Mouse (Mus musculus): ENCODE data around the gene Olfr1000. TPM values are rescaled to one million over a fixed set of nuclear protein-coding genes. Genes with fewer than 3 reads are reported as not detected.
"Not testable (repeated sequence)": the region's sequence is repeated elsewhere in the genome, so short reads cannot be mapped to it uniquely, and the experiment has no call there.

Olfr1000 gene
- not detected in 2 replicates for polyA plus RNA-seq (2015; fragmentation: Nextera tagmentation; extraction: Ambion mirVana)

- no peaks in the 10 kb centered on the region for H3K27me3 ChIP-seq
- H3K36me3 ChIP-seq: no peaks in the 10 kb centered on the region
- no peak within 1 kb of the TSS for H3K27ac ChIP-seq (replicated peaks)
- 72% methylated on average over 1 of the region's 1 CpGs for WGBS
- no peak within 1 kb of the TSS for H3K9ac ChIP-seq
- no peak within 1 kb of the TSS for H3K4me3 ChIP-seq
- H3K4me1 ChIP-seq (replicated peaks): no peaks in the 10 kb centered on the region
- H3K4me2 ChIP-seq: no peak within 1 kb of the TSS
- H3K9me3 ChIP-seq: no peaks in the 10 kb centered on the region
- ATAC-seq (ENCODE audit: low read depth): no peak
These were observed at the start of gene Olfr1000 for GRCm38 (mm10) chr2:85611803-85612202. Olfr1000 (minus strand) TSS chr2:85611903.

GRCm38 (mm10) chr2:85650604-85651003 lies 38.9 kb upstream of the Olfr1000 start, which contains the start of gene Olfr1002:
Olfr1002 (minus strand) TSS chr2:85650704.
- Histone ChIP-seq H3K9ac (no peak within 1 kb of the TSS), H3K36me3 (no peaks in the 10 kb centered on the region), H3K9me3 (no peaks in the 10 kb centered on the region), H3K4me3 (no peak within 1 kb of the TSS), H3K27me3 (no peaks in the 10 kb centered on the region), H3K4me2 (no peak within 1 kb of the TSS), H3K4me1 (replicated peaks) (no peaks in the 10 kb centered on the region), H3K27ac (replicated peaks) (no peak within 1 kb of the TSS)
- no peak for ATAC-seq (ENCODE audit: low read depth)
- WGBS: 93% methylated on average over 1 of the region's 1 CpGs

- H3K4me3 ChIP-seq; H3K4me1 ChIP-seq (replicated peaks); H3K9ac ChIP-seq; H3K36me3 ChIP-seq; H3K9me3 ChIP-seq; H3K27me3 ChIP-seq; H3K27ac ChIP-seq (replicated peaks); H3K4me2 ChIP-seq; ATAC-seq (ENCODE audit: low read depth): not testable (repeated sequence)
- WGBS: 89% methylated on average over 2 of the region's 2 CpGs
These were observed 23.1 kb downstream of the Olfr1000 start, which contains the start of gene Olfr998 for GRCm38 (mm10) chr2:85588648-85589047. Olfr998 (plus strand) TSS chr2:85588948.

- no peaks in the 10 kb centered on the region for H3K9me3 ChIP-seq
- H3K4me3 ChIP-seq: no peak within 1 kb of the TSS
- ATAC-seq (ENCODE audit: low read depth): no peak
- H3K4me2 ChIP-seq: no peak within 1 kb of the TSS
- no peaks in the 10 kb centered on the region for H3K36me3 ChIP-seq
- no peak within 1 kb of the TSS for H3K27ac ChIP-seq (replicated peaks)
- no peak within 1 kb of the TSS for H3K9ac ChIP-seq
- no peaks in the 10 kb centered on the region for H3K27me3 ChIP-seq
- H3K4me1 ChIP-seq (replicated peaks): no peaks in the 10 kb centered on the region
These were observed 32.8 kb downstream of the Olfr1000 start, which contains the start of gene Olfr996 for GRCm38 (mm10) chr2:85578915-85579314. Olfr996 (plus strand) TSS chr2:85579215.

GRCm38 (mm10) chr2:85561187-85561586 lies 50.5 kb downstream of the Olfr1000 start:
- Histone ChIP-seq H3K9ac (no peak overlapping the region), H3K4me2 (no peak overlapping the region), H3K4me3 (no peak overlapping the region), H3K27me3 (no peaks in the 10 kb centered on the region), H3K4me1 (replicated peaks) (no peaks in the 10 kb centered on the region), H3K27ac (replicated peaks) (no peak overlapping the region), H3K9me3 (no peaks in the 10 kb centered on the region), H3K36me3 (no peaks in the 10 kb centered on the region)
- ATAC-seq (ENCODE audit: low read depth): peak; percentile 65; the same call in 1 of the 2 replicates
- WGBS: 22% methylated on average over 4 of the region's 4 CpGs

GRCm38 (mm10) chr2:85560226-85560625 lies 51.5 kb downstream of the Olfr1000 start:
- no peaks in the 10 kb centered on the region for H3K4me1 ChIP-seq (replicated peaks)
- H3K36me3 ChIP-seq: no peaks in the 10 kb centered on the region
- ATAC-seq (ENCODE audit: low read depth): no peak
- no peaks in the 10 kb centered on the region for H3K27me3 ChIP-seq
- no peak overlapping the region for H3K27ac ChIP-seq (replicated peaks)
- 73% methylated on average over 4 of the region's 4 CpGs for WGBS
- H3K4me3 ChIP-seq: no peak overlapping the region
- H3K4me2 ChIP-seq: no peak overlapping the region
- H3K9ac ChIP-seq: no peak overlapping the region
- no peaks in the 10 kb centered on the region for H3K9me3 ChIP-seq

Other genes starting within 250 kb of the Olfr1000 start
- gene Olfr988, start 248.7 kb downstream of the Olfr1000 start, polyA plus RNA-seq (2015; fragmentation: Nextera tagmentation; extraction: Ambion mirVana): not detected in 2 replicates
- gene Olfr992, start 202.4 kb downstream of the Olfr1000 start, polyA plus RNA-seq (2015; fragmentation: Nextera tagmentation; extraction: Ambion mirVana): not detected in 2 replicates
- not detected in 2 replicates for gene Olfr993, start 197.0 kb downstream of the Olfr1000 start, polyA plus RNA-seq (2015; fragmentation: Nextera tagmentation; extraction: Ambion mirVana)
- gene Olfr994, start 175.5 kb downstream of the Olfr1000 start, polyA plus RNA-seq (2015; fragmentation: Nextera tagmentation; extraction: Ambion mirVana): not detected in 2 replicates
- not detected in 2 replicates for gene Olfr995, start 168.3 kb downstream of the Olfr1000 start, polyA plus RNA-seq (2015; fragmentation: Nextera tagmentation; extraction: Ambion mirVana)
- gene 4833423E24Rik, start 92.9 kb downstream of the Olfr1000 start, polyA plus RNA-seq (2015; fragmentation: Nextera tagmentation; extraction: Ambion mirVana): not detected in 2 replicates
- not detected in 2 replicates for gene Olfr996, start 32.7 kb downstream of the Olfr1000 start, polyA plus RNA-seq (2015; fragmentation: Nextera tagmentation; extraction: Ambion mirVana)
- gene Olfr998, start 23.0 kb downstream of the Olfr1000 start, polyA plus RNA-seq (2015; fragmentation: Nextera tagmentation; extraction: Ambion mirVana): not detected in 2 replicates
- not detected in 2 replicates for gene Olfr1002, start 38.8 kb upstream of the Olfr1000 start, polyA plus RNA-seq (2015; fragmentation: Nextera tagmentation; extraction: Ambion mirVana)
- gene Olfr154, start 52.6 kb upstream of the Olfr1000 start, polyA plus RNA-seq (2015; fragmentation: Nextera tagmentation; extraction: Ambion mirVana): not detected in 2 replicates
- gene Olfr1006, start 66.9 kb upstream of the Olfr1000 start, polyA plus RNA-seq (2015; fragmentation: Nextera tagmentation; extraction: Ambion mirVana): not detected in 2 replicates
- not detected in 2 replicates for gene Olfr1008, start 77.5 kb upstream of the Olfr1000 start, polyA plus RNA-seq (2015; fragmentation: Nextera tagmentation; extraction: Ambion mirVana)
- gene Olfr1009, start 103.5 kb upstream of the Olfr1000 start, polyA plus RNA-seq (2015; fragmentation: Nextera tagmentation; extraction: Ambion mirVana): not detected in 2 replicates
- not detected in 2 replicates for gene Olfr1012, start 150.9 kb upstream of the Olfr1000 start, polyA plus RNA-seq (2015; fragmentation: Nextera tagmentation; extraction: Ambion mirVana)
- not detected in 2 replicates for gene Olfr1013, start 155.2 kb upstream of the Olfr1000 start, polyA plus RNA-seq (2015; fragmentation: Nextera tagmentation; extraction: Ambion mirVana)
- gene Olfr1014, start 160.8 kb upstream of the Olfr1000 start, polyA plus RNA-seq (2015; fragmentation: Nextera tagmentation; extraction: Ambion mirVana): not detected in 2 replicates
- not detected in 2 replicates for gene Olfr1015, start 170.1 kb upstream of the Olfr1000 start, polyA plus RNA-seq (2015; fragmentation: Nextera tagmentation; extraction: Ambion mirVana)
- gene Olfr1016, start 190.6 kb upstream of the Olfr1000 start, polyA plus RNA-seq (2015; fragmentation: Nextera tagmentation; extraction: Ambion mirVana): not detected in 2 replicates
- not detected in 2 replicates for gene Olfr1018, start 206.6 kb upstream of the Olfr1000 start, polyA plus RNA-seq (2015; fragmentation: Nextera tagmentation; extraction: Ambion mirVana)
- not detected in 2 replicates for gene Olfr1019, start 233.6 kb upstream of the Olfr1000 start, polyA plus RNA-seq (2015; fragmentation: Nextera tagmentation; extraction: Ambion mirVana)
- gene Olfr1020, start 235.1 kb upstream of the Olfr1000 start, polyA plus RNA-seq (2015; fragmentation: Nextera tagmentation; extraction: Ambion mirVana): not detected in 2 replicates

Data from neural tube, embryonic 13.5 days (tissue).